In genomic region chr17:27989807-27990542, GRCm38 (mm10) we compare ENCODE assay signal across 7 mouse cellular contexts.
A peak's percentile ranks its signal among the peaks of the same experiment; 100 is the strongest.
DNase-seq lines count a peak whose midpoint lies in the region; ATAC-seq and TF ChIP-seq lines count a peak whose summit lies in the region.

No protein-coding gene starts in this region.

- TF ChIP-seq POLR2A in small intestine, adult 2 months (IDR thresholded peaks at IDR 0.05; ENCODE audit: low read depth, low read length): no peak

- TF ChIP-seq CTCF in small intestine, adult 2 months (IDR thresholded peaks at IDR 0.05; ENCODE audit: extremely low read depth, insufficient read length, insufficient replicate concordance, low read depth, low read length): peak; percentile 88

- H3K36me3 ChIP-seq in midbrain, embryonic 11.5 days (ENCODE audit: control insufficient read depth, insufficient read depth, low read length): no peaks in the 10 kb centered on the region; the same call in 1 of the 2 replicates
- H3K36me3 ChIP-seq in small intestine, adult 2 months (ENCODE audit: control insufficient read depth, insufficient read depth, low read length): peaks cover 35% of the 10 kb centered on the region

- no peak overlapping the region for H3K4me3 ChIP-seq in midbrain, embryonic 11.5 days (ENCODE audit: low read depth, low read length)
- no peak overlapping the region for H3K4me3 ChIP-seq in small intestine, adult 2 months (ENCODE audit: low read depth, low read length)

- DNase-seq in cerebellum, postnatal 25 days: peak; percentile 86 to 93
- DNase-seq in frontal cortex, postnatal 36 days (ENCODE audit: low spot score in 2 of 2): peak; percentile 74 to 83
- DNase-seq in hindlimb bud, embryonic 11.5 days (ENCODE audit: extremely low spot score, low read depth, low spot score): peak; percentile 35
- DNase-seq in left cerebral cortex, adult 8-10 months (ENCODE audit: low spot score in 2 of 2): peak; percentile 57 to 74
- DNase-seq in midbrain, embryonic 11.5 days (ENCODE audit: low spot score, missing footprints): peak; percentile 99

- H3K4me2 ChIP-seq in midbrain, embryonic 11.5 days: no peak overlapping the region

- H3K9ac ChIP-seq in midbrain, embryonic 11.5 days (ENCODE audit: low read length): no peak overlapping the region

- no peaks in the 10 kb centered on the region for H3K4me1 ChIP-seq in midbrain, embryonic 11.5 days (ENCODE audit: control insufficient read depth, insufficient read depth, low read length)
- no peaks in the 10 kb centered on the region for H3K4me1 ChIP-seq in small intestine, adult 2 months (ENCODE audit: control insufficient read depth, insufficient read depth, insufficient read length, low read length)

- peak; percentile 66 for ATAC-seq in activated CD4-positive, CD25-positive, alpha-beta regulatory T cell, adult 4 months
- ATAC-seq in midbrain, embryonic 11.5 days (ENCODE audit: low FRiP score): 0 out of 2 replicates have a peak, but pooled peaks have one; percentile 50

- no peaks in the 10 kb centered on the region for H3K9me3 ChIP-seq in midbrain, embryonic 11.5 days (ENCODE audit: control insufficient read depth, low read length)

- H3K27ac ChIP-seq in midbrain, embryonic 11.5 days (ENCODE audit: low read depth, low read length): no peak overlapping the region
- no peak overlapping the region for H3K27ac ChIP-seq in small intestine, adult 2 months (ENCODE audit: insufficient read depth, low read depth, low read length)

- WGBS in midbrain, embryonic 11.5 days: 49% methylated on average over 15 of the region's 15 CpGs
- WGBS in small intestine, adult 2 months: 49% methylated on average over 15 of the region's 15 CpGs

- H3K27me3 ChIP-seq in midbrain, embryonic 11.5 days (ENCODE audit: control insufficient read depth, insufficient read depth, low read length): no peaks in the 10 kb centered on the region
- H3K27me3 ChIP-seq in small intestine, adult 2 months (ENCODE audit: control insufficient read depth, insufficient read depth, low read length): no peaks in the 10 kb centered on the region

Comparison
In these comparisons a context has a peak if more than half of its experiments do, and no peak if none do; other contexts are left out.
1. DNase-seq: peak in every context shown above with its lines; median percentile 99 in midbrain, embryonic 11.5 days; 90 in cerebellum, postnatal 25 days; 78 in frontal cortex, postnatal 36 days; 66 in left cerebral cortex, adult 8-10 months; 35 in hindlimb bud, embryonic 11.5 days.